Mouse (Mus musculus) limb, embryonic 13.5 days (tissue): Measurements from ENCODE around the gene Bet1. TPM values are rescaled to one million over a fixed set of nuclear protein-coding genes. Genes with fewer than 3 reads are reported as not detected.

ENCODE experiments used
- ATAC-seq: fragments of 200-750 bp; cut with Nextera tagmentation; 2 replicates; pipeline ENCODE4 v1.8.0; 2017; ENCODE audit warnings: low read depth, moderate number of reproducible peaks, moderate TSS enrichment; ENCODE audit not compliant: low FRiP score
- H3K27ac ChIP-seq: fragments of 300-500 bp; sonication (generic); 2 replicates; pipeline ENCODE4 v1.5.1; 2015; ENCODE audit warnings: inconsistent platforms, mild to moderate bottlenecking, moderate library complexity
- H3K27me3 ChIP-seq: fragments of 300-500 bp; sonication (generic); 2 replicates; pipeline ENCODE4 v1.6.1; 2015; ENCODE audit warnings: mild to moderate bottlenecking, inconsistent platforms
- H3K36me3 ChIP-seq: fragments of 300-500 bp; sonication (generic); 2 replicates; pipeline ENCODE4 v1.6.1; 2015; ENCODE audit warnings: inconsistent platforms, mild to moderate bottlenecking, moderate library complexity
- H3K4me1 ChIP-seq: fragments of 300-500 bp; sonication (generic); 2 replicates; pipeline ENCODE4 v1.6.1; 2015; ENCODE audit warnings: inconsistent platforms
- H3K4me2 ChIP-seq: fragments of 300-500 bp; sonication (generic); replicated peaks from 2 replicates; pipeline ENCODE4 v1.6.1; 2015; ENCODE audit warnings: inconsistent platforms, mild to moderate bottlenecking, moderate library complexity
- H3K4me3 ChIP-seq: fragments of 300-500 bp; sonication (generic); 2 replicates; pipeline ENCODE4 v1.5.1; 2015; ENCODE audit warnings: moderate library complexity, mild to moderate bottlenecking, inconsistent platforms
- H3K9ac ChIP-seq: fragments of 300-500 bp; sonication (generic); 2 replicates; pipeline ENCODE4 v1.6.1; 2015; ENCODE audit warnings: mild to moderate bottlenecking, inconsistent platforms
- H3K9me3 ChIP-seq: fragments of 300-500 bp; sonication (generic); 2 replicates; pipeline ENCODE4 v1.6.1; 2016; ENCODE audit warnings: inconsistent platforms
- WGBS: fragments of 180-500 bp; shearing (Covaris S2); methylation state at CpG from one replicate; pipeline ENCODE4 v1.1.7; 2015; 5-methylcytosine and 5-hydroxymethylcytosine counted together
- polyA plus RNA-seq: library from polyadenylated mRNA; unstranded; fragments of >200 nt; fragmentation: Nextera tagmentation; extraction: Ambion mirVana; gene quantifications from 2 replicates; pipeline ENCODE4 v1.2.1, GENCODE M21; 2015

Bet1 gene
- 80.6 and 86.5 TPM in 2 replicates for polyA plus RNA-seq

GRCm38 (mm10) chr6:4086663-4087454 lies at the start of gene Bet1:
Bet1 (minus strand) TSS chr6:4086972.
- H3K4me1 ChIP-seq = 0 out of 2 replicates have a peak, but pooled peaks cover 2% of the 10 kb centered on the region
- peaks cover 8% of the 10 kb centered on the region; the same call in 1 of the 2 replicates for H3K36me3 ChIP-seq
- H3K9ac ChIP-seq = peak within 1 kb of the TSS; percentile 83
- ATAC-seq = peak; percentile 100
- no peaks in the 10 kb centered on the region for H3K27me3 ChIP-seq
- H3K4me3 ChIP-seq = peak within 1 kb of the TSS; percentile 79
- H3K27ac ChIP-seq = peak within 1 kb of the TSS; percentile 52; the same call in 1 of the 2 replicates
- H3K4me2 ChIP-seq = peak within 1 kb of the TSS; percentile 64
- WGBS = 1% methylated on average over 24 of the region's 24 CpGs
- no peaks in the 10 kb centered on the region for H3K9me3 ChIP-seq

- H3K4me3 ChIP-seq = no peak overlapping the region
Observed at GRCm38 (mm10) chr6:4132239-4132638, 45.5 kb upstream of the Bet1 start.

GRCm38 (mm10) chr6:4131149-4131548 lies 44.4 kb upstream of the Bet1 start:
- Histone ChIP-seq H3K4me3 (no peak overlapping the region), H3K9ac (no peak overlapping the region), H3K27ac (no peak overlapping the region), H3K4me1 (no peaks in the 10 kb centered on the region), H3K4me2 (no peak overlapping the region), H3K27me3 (no peaks in the 10 kb centered on the region), H3K36me3 (no peaks in the 10 kb centered on the region), H3K9me3 (no peaks in the 10 kb centered on the region)
- ATAC-seq = no peak
- WGBS = 54% methylated on average over 2 of the region's 2 CpGs

More at GRCm38 (mm10) chr6:4132239-4132638, 45.5 kb upstream of the Bet1 start:
- Histone ChIP-seq H3K27ac (no peak overlapping the region), H3K4me2 (no peak overlapping the region), H3K9me3 (no peaks in the 10 kb centered on the region), H3K36me3 (no peaks in the 10 kb centered on the region), H3K4me1 (no peaks in the 10 kb centered on the region), H3K27me3 (no peaks in the 10 kb centered on the region), H3K9ac (no peak overlapping the region)
- no peak for ATAC-seq
- WGBS = 80% methylated on average over 7 of the region's 7 CpGs

GRCm38 (mm10) chr6:4118611-4119010 lies 31.8 kb upstream of the Bet1 start:
- Histone ChIP-seq H3K4me1 (no peaks in the 10 kb centered on the region), H3K9ac (no peak overlapping the region), H3K27ac (no peak overlapping the region), H3K27me3 (no peaks in the 10 kb centered on the region), H3K4me2 (no peak overlapping the region), H3K9me3 (no peaks in the 10 kb centered on the region), H3K36me3 (no peaks in the 10 kb centered on the region), H3K4me3 (no peak overlapping the region)
- no peak for ATAC-seq
- 71% methylated on average over 1 of the region's 1 CpGs for WGBS

- H3K4me2 ChIP-seq = no peak overlapping the region
- H3K4me3 ChIP-seq = no peak overlapping the region
- H3K27me3 ChIP-seq = no peaks in the 10 kb centered on the region
- ATAC-seq = no peak
- H3K4me1 ChIP-seq = 0 out of 2 replicates have a peak, but pooled peaks cover 2% of the 10 kb centered on the region
- H3K36me3 ChIP-seq = no peaks in the 10 kb centered on the region
- no peaks in the 10 kb centered on the region for H3K9me3 ChIP-seq
- 80% methylated on average over 2 of the region's 2 CpGs for WGBS
- no peak overlapping the region for H3K9ac ChIP-seq
- no peak overlapping the region for H3K27ac ChIP-seq
Observed at GRCm38 (mm10) chr6:4090423-4090822, 3.7 kb upstream of the Bet1 start.

GRCm38 (mm10) chr6:4072281-4072680 lies 14.5 kb downstream of the Bet1 start:
- Histone ChIP-seq H3K4me1 (no peaks in the 10 kb centered on the region), H3K4me3 (no peak overlapping the region), H3K27ac (no peak overlapping the region), H3K27me3 (no peaks in the 10 kb centered on the region), H3K9me3 (no peaks in the 10 kb centered on the region), H3K4me2 (no peak overlapping the region), H3K9ac (no peak overlapping the region), H3K36me3 (no peaks in the 10 kb centered on the region)
- ATAC-seq = no peak; the same call in 1 of the 2 replicates
- 62% methylated on average over 6 of the region's 6 CpGs for WGBS

- no peak for ATAC-seq
- no peaks in the 10 kb centered on the region for H3K4me1 ChIP-seq
Observed at GRCm38 (mm10) chr6:4069714-4070113, 17.1 kb downstream of the Bet1 start.

GRCm38 (mm10) chr6:4054387-4054786 lies 32.4 kb downstream of the Bet1 start:
- ATAC-seq = no peak
- H3K27me3 ChIP-seq = no peaks in the 10 kb centered on the region
- WGBS = 80% methylated on average over 4 of the region's 4 CpGs
- H3K4me1 ChIP-seq = no peaks in the 10 kb centered on the region
- H3K27ac ChIP-seq = no peak overlapping the region
- H3K36me3 ChIP-seq = no peaks in the 10 kb centered on the region
- H3K9me3 ChIP-seq = no peaks in the 10 kb centered on the region
- no peak overlapping the region for H3K4me3 ChIP-seq
- H3K4me2 ChIP-seq = no peak overlapping the region
- H3K9ac ChIP-seq = no peak overlapping the region

More at GRCm38 (mm10) chr6:4069714-4070113, 17.1 kb downstream of the Bet1 start:
- H3K9ac ChIP-seq = no peak overlapping the region
- H3K27me3 ChIP-seq = no peaks in the 10 kb centered on the region
- H3K4me2 ChIP-seq = no peak overlapping the region
- H3K9me3 ChIP-seq = no peaks in the 10 kb centered on the region
- H3K36me3 ChIP-seq = no peaks in the 10 kb centered on the region
- H3K4me3 ChIP-seq = no peak overlapping the region
- H3K27ac ChIP-seq = no peak overlapping the region

- Histone ChIP-seq H3K9ac (no peak overlapping the region), H3K4me2 (no peak overlapping the region), H3K36me3 (no peaks in the 10 kb centered on the region), H3K4me3 (no peak overlapping the region), H3K27me3 (no peaks in the 10 kb centered on the region), H3K27ac (no peak overlapping the region), H3K9me3 (no peaks in the 10 kb centered on the region), H3K4me1 (no peaks in the 10 kb centered on the region)
- 51% methylated on average over 1 of the region's 1 CpGs for WGBS
- ATAC-seq = no peak
Observed at GRCm38 (mm10) chr6:4052843-4053242, 33.9 kb downstream of the Bet1 start.

GRCm38 (mm10) chr6:4047200-4047599 lies 39.6 kb downstream of the Bet1 start:
- no peak overlapping the region for H3K4me3 ChIP-seq
- no peaks in the 10 kb centered on the region for H3K36me3 ChIP-seq
- H3K27me3 ChIP-seq = no peaks in the 10 kb centered on the region
- WGBS = 94% methylated on average over 1 of the region's 1 CpGs
- ATAC-seq = no peak
- no peak overlapping the region for H3K4me2 ChIP-seq
- no peak overlapping the region for H3K9ac ChIP-seq
- no peak overlapping the region for H3K27ac ChIP-seq
- H3K9me3 ChIP-seq = no peaks in the 10 kb centered on the region
- H3K4me1 ChIP-seq = no peaks in the 10 kb centered on the region

GRCm38 (mm10) chr6:4041821-4042220 lies 45.0 kb downstream of the Bet1 start:
- 67% methylated on average over 1 of the region's 1 CpGs for WGBS
- H3K4me1 ChIP-seq = no peaks in the 10 kb centered on the region
- H3K36me3 ChIP-seq = no peaks in the 10 kb centered on the region
- no peak overlapping the region for H3K4me3 ChIP-seq
- no peak overlapping the region for H3K4me2 ChIP-seq
- H3K9me3 ChIP-seq = no peaks in the 10 kb centered on the region
- H3K27me3 ChIP-seq = no peaks in the 10 kb centered on the region
- H3K27ac ChIP-seq = no peak overlapping the region
- H3K9ac ChIP-seq = no peak overlapping the region
- ATAC-seq = no peak

GRCm38 (mm10) chr6:4030956-4031355 lies 55.8 kb downstream of the Bet1 start:
- H3K27ac ChIP-seq = no peak overlapping the region
- no peaks in the 10 kb centered on the region for H3K4me1 ChIP-seq
- no peak for ATAC-seq
- H3K4me2 ChIP-seq = no peak overlapping the region
- WGBS = 82% methylated on average over 3 of the region's 3 CpGs
- H3K27me3 ChIP-seq = no peaks in the 10 kb centered on the region
- H3K4me3 ChIP-seq = no peak overlapping the region
- H3K36me3 ChIP-seq = no peaks in the 10 kb centered on the region
- no peak overlapping the region for H3K9ac ChIP-seq
- H3K9me3 ChIP-seq = no peaks in the 10 kb centered on the region
